Mouse (Mus musculus) embryonic facial prominence, embryonic 14.5 days (tissue): ENCODE data around the gene Lmntd1. TPM values are rescaled to one million over a fixed set of nuclear protein-coding genes. Genes with fewer than 3 reads are reported as not detected.

ENCODE experiments used
- ATAC-seq: fragments of 200-750 bp; cut with Nextera tagmentation; 2 replicates; pipeline ENCODE4 v1.8.0; 2017; ENCODE audit warnings: low read depth, moderate number of reproducible peaks, moderate TSS enrichment
- DNase-seq: peaks from one replicate; pipeline ENCODE4 v3.0.0-alpha.2; 2015; ENCODE audit warnings: low spot score
- H3K27ac ChIP-seq: fragments of 300-500 bp; sonication (generic); replicated peaks from 2 replicates; pipeline ENCODE4 v1.5.1; 2014; ENCODE audit warnings: low read depth, mild to moderate bottlenecking, low read length, moderate library complexity
- H3K27me3 ChIP-seq: fragments of 300-500 bp; sonication (generic); replicated peaks from 2 replicates; pipeline ENCODE4 v1.6.1; 2014; ENCODE audit warnings: low read length; ENCODE audit not compliant: control insufficient read depth, insufficient read depth
- H3K36me3 ChIP-seq: fragments of 300-500 bp; sonication (generic); 2 replicates; pipeline ENCODE4 v1.6.1; 2014; ENCODE audit warnings: low read length, mixed read lengths; ENCODE audit not compliant: control insufficient read depth, insufficient read depth
- H3K4me1 ChIP-seq: fragments of 300-500 bp; sonication (generic); 2 replicates; pipeline ENCODE4 v1.6.1; 2014; ENCODE audit warnings: antibody characterized with exemption, low read length; ENCODE audit not compliant: control insufficient read depth, insufficient read depth
- H3K4me2 ChIP-seq: fragments of 300-500 bp; sonication (generic); 2 replicates; pipeline ENCODE4 v1.6.1; 2014; ENCODE audit warnings: low read depth, mild to moderate bottlenecking, low read length, moderate library complexity, mixed read lengths
- H3K4me3 ChIP-seq: fragments of 300-500 bp; sonication (generic); 2 replicates; pipeline ENCODE4 v1.5.1; 2014; ENCODE audit warnings: low read depth, mild to moderate bottlenecking, low read length
- H3K9ac ChIP-seq: fragments of 300-500 bp; sonication (generic); 2 replicates; pipeline ENCODE4 v1.6.1; 2014; ENCODE audit warnings: low read depth, mild to moderate bottlenecking, low read length, moderate library complexity, mixed read lengths
- H3K9me3 ChIP-seq: fragments of 300-500 bp; sonication (generic); 2 replicates; pipeline ENCODE4 v1.6.1; 2016; ENCODE audit warnings: low read length; ENCODE audit not compliant: control insufficient read depth
- WGBS: fragments of 180-500 bp; shearing (Covaris S2); extraction: QIAGEN DNeasy Blood & Tissue Kit; methylation state at CpG from one replicate; pipeline ENCODE4 v1.1.7; 2014; 5-methylcytosine and 5-hydroxymethylcytosine counted together
- polyA plus RNA-seq: library from polyadenylated mRNA; unstranded; fragments of >200 nt; fragmentation: Nextera tagmentation; extraction: Ambion mirVana; gene quantifications from 2 replicates; pipeline ENCODE4 v1.2.1, GENCODE M21; 2014

Gene Lmntd1
- polyA plus RNA-seq, 1 experiment from 2014 or later = 1.3 TPM

DNA sequence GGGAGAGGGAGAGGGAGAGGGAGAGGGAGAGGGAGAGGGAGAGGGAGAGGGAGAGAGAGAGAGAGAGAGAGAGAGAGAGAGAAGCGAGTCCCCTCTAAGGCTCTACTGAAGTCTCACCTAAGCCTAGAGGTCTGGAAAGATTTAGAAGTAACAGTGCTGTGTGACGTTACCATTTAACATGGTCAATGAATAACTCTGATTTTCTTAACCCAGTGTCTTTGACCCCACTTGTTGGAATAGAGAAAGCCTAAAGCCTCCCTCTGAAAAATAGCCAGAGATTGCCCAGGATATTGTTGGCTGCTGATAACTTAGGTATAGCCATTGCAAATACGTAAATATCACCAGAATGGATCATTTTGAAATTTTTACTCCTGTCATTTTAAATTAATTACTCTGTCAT is 34.4 kb downstream of the Lmntd1 start:
- 76% methylated on average over 3 of the region's 3 CpGs for WGBS
- no peak for ATAC-seq
- no peaks in the 10 kb centered on the region for H3K9me3 ChIP-seq
- DNase-seq = no peak
- H3K4me3 ChIP-seq = no peak overlapping the region
- H3K4me2 ChIP-seq = no peak overlapping the region
- no peak overlapping the region for H3K27ac ChIP-seq
- no peaks in the 10 kb centered on the region for H3K27me3 ChIP-seq
- H3K36me3 ChIP-seq = no peaks in the 10 kb centered on the region
- no peak overlapping the region for H3K9ac ChIP-seq
- peaks cover 8% of the 10 kb centered on the region; the same call in 1 of the 2 replicates for H3K4me1 ChIP-seq

DNA sequence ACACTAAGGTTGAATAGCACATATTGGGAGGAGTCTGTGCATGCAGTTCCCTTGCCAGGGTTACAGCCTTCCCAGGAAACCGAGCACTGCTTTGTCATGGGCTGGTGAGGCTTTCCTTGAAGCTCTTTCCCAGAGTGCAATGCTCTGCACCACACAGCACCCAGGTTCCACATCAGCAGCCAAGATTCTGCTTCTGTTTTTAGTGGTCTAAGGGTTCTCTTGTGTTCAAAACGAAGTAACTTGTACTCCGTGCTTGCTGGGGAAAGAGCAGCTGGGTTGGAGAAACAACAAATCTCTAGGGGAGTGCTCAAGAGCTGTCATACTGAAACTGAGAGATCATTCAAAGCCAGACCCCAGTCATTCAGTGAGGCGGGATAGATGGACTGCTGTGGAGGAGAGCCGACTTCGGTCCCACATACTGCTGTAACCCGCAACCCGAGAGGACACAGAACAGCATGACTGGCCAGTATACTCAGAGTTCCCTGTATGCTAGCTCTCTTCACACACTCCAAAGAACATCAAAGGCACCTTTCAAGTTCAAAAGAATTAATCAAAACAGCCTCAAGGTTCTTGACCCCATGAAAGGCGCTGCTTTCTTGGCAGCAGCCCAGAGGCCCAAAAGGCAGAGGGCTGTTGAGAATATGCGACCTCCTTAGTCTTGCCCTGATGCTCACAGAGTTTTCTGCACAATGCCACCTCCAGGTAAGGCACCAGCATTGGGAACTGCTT is 35.5 kb downstream of the Lmntd1 start:
- H3K9ac ChIP-seq = no peak overlapping the region
- H3K9me3 ChIP-seq = no peaks in the 10 kb centered on the region
- no peak overlapping the region for H3K4me2 ChIP-seq
- ATAC-seq (no peak), DNase-seq (no peak)
- H3K4me3 ChIP-seq = no peak overlapping the region
- 31% methylated on average over 10 of the region's 10 CpGs for WGBS
- H3K27ac ChIP-seq = no peak overlapping the region
- H3K27me3 ChIP-seq = no peaks in the 10 kb centered on the region
- H3K4me1 ChIP-seq = peaks cover 8% of the 10 kb centered on the region; the same call in 1 of the 2 replicates
- H3K36me3 ChIP-seq = no peaks in the 10 kb centered on the region

DNA sequence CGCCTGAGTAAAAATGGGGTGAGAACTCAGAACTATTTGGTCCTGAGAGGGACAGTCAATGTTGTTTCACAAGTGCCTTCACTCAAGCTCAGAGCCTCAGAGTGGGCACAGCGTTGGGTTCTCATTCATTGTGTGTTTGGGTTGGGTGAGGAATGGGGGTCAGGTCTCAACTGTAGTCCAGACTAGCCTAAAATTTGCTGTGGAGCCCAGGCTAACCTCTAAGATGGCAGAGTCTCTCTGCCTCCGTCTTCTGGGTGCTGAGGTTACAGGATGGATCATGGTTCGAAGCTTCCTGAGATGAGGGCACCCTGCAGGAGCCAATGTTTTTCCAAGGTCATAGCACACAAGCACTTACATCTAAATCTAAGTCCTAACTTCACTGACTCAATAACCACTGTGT is 37.4 kb downstream of the Lmntd1 start:
- H3K36me3 ChIP-seq = no peaks in the 10 kb centered on the region
- no peaks in the 10 kb centered on the region for H3K27me3 ChIP-seq
- no peak overlapping the region for H3K4me3 ChIP-seq
- DNase-seq (no peak), ATAC-seq (no peak)
- H3K4me2 ChIP-seq = no peak overlapping the region
- no peaks in the 10 kb centered on the region for H3K9me3 ChIP-seq
- H3K27ac ChIP-seq = no peak overlapping the region
- 90% methylated on average over 4 of the region's 4 CpGs for WGBS
- no peak overlapping the region for H3K9ac ChIP-seq
- peaks cover 8% of the 10 kb centered on the region; the same call in 1 of the 2 replicates for H3K4me1 ChIP-seq

DNA sequence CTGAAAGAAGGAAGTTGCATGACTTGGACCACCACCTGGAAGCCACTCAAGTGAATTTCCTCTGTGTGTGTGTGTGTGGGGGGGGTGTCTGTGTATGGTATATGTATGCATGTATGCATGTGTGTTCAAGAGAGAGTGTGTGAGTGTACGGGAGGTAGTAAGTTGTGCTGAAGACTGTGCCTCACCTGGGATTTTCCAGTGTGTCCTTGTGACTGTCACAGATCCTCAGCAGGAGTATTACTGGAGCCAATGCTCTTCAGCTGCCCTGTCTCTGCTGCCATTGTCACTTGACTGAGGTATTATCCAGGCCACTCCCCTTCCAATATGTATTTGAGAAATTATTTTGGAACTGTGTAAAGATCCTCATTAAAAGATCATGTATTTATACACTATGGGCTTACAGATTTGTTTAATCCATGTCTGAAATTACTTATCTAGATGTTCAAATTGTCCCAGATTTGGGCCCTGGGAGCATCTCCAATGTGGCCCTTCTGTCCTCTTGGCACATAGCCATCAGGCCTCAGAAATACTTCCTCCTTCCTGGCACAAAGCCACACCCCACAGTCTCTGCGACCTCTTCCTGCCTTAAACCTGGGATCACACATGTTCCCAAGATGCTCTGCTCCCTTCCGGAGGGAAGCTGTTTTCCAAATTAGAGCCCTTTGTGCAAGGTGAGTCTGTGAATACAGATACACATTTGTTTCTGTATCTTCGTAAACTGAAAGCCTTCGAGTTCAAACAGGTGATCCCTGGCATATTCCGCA is 40.7 kb downstream of the Lmntd1 start:
- peaks cover 2% of the 10 kb centered on the region; the same call in 1 of the 2 replicates for H3K4me1 ChIP-seq
- H3K4me2 ChIP-seq = no peak overlapping the region
- H3K27ac ChIP-seq = no peak overlapping the region
- WGBS = 78% methylated on average over 6 of the region's 6 CpGs
- H3K9me3 ChIP-seq = no peaks in the 10 kb centered on the region
- no peaks in the 10 kb centered on the region for H3K36me3 ChIP-seq
- H3K27me3 ChIP-seq = no peaks in the 10 kb centered on the region
- H3K9ac ChIP-seq = no peak overlapping the region
- H3K4me3 ChIP-seq = no peak overlapping the region
- DNase-seq (no peak), ATAC-seq (no peak)

DNA sequence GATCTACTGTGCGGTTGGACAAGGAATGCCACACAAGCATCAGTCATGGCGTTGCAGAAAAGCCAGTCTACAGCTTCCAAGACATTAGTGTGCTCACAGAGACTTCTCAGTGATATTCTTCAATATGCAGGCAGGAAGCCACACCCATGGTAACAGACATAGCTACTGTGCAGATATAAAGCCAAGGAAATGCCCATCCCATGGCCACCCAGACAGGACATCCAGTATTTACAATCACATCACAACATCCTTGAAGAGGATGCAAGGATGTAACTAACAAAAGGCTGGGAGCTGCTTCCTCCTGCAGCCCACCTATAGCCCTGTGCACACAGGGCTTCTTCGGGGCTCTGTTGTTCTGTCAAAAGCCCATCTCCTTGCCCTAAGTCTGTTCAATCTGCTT is 45.4 kb downstream of the Lmntd1 start:
- ATAC-seq (no peak), DNase-seq (no peak)
- Histone ChIP-seq H3K4me1 (peaks cover 5% of the 10 kb centered on the region; the same call in 1 of the 2 replicates), H3K9ac (no peak overlapping the region), H3K27me3 (no peaks in the 10 kb centered on the region), H3K4me2 (no peak overlapping the region), H3K9me3 (no peaks in the 10 kb centered on the region), H3K27ac (no peak overlapping the region), H3K4me3 (no peak overlapping the region), H3K36me3 (no peaks in the 10 kb centered on the region)
- 91% methylated on average over 3 of the region's 3 CpGs for WGBS

DNA sequence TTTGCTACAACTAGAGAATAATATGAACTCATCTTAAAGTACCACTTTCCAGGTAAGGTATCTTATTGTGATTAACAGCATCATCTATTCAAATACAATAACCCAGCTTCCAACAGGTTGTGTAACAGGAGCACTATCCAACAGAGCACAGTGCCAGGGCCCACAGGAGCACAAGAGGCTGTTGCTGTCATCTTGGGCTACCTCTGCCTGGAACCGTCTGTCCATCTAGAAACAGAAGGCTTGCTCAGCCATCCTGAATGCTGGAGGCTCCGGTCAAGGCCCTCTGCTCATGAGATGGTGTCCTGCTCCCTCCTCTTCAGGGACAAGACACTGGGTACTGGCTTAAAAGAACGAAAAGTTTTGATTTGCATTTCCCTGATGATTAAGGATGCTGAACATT is 46.3 kb downstream of the Lmntd1 start:
- 73% methylated on average over 3 of the region's 3 CpGs for WGBS
- H3K4me3 ChIP-seq = no peak overlapping the region
- no peaks in the 10 kb centered on the region for H3K36me3 ChIP-seq
- H3K27ac ChIP-seq = no peak overlapping the region
- no peaks in the 10 kb centered on the region for H3K27me3 ChIP-seq
- H3K9me3 ChIP-seq = no peaks in the 10 kb centered on the region
- no peak overlapping the region for H3K9ac ChIP-seq
- H3K4me1 ChIP-seq = peaks cover 5% of the 10 kb centered on the region; the same call in 1 of the 2 replicates
- DNase-seq = no peak
- ATAC-seq = no peak
- no peak overlapping the region for H3K4me2 ChIP-seq

DNA sequence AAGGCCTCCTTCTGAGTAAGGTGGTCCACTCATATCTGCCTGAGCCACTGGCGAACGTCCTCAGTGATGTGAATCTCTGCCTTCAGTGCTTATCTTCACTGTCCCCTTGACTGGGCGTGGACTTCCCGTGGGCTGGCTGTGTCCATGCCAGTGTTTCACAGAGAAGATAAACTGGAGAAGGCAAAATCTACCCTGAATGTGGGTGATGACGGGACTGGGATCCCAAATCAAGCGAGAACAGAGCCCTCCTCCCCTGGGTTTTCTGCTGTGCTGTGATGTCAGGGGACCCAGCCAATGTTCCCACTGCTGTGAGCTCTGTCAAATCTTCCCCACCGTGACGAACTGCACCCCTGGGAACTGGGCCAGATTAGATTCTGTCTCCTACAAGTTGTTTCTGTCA is 46.8 kb downstream of the Lmntd1 start:
- Histone ChIP-seq H3K27me3 (no peaks in the 10 kb centered on the region), H3K9me3 (no peaks in the 10 kb centered on the region), H3K36me3 (no peaks in the 10 kb centered on the region), H3K9ac (no peak overlapping the region), H3K4me1 (peaks cover 5% of the 10 kb centered on the region; the same call in 1 of the 2 replicates), H3K27ac (no peak overlapping the region), H3K4me3 (no peak overlapping the region), H3K4me2 (no peak overlapping the region)
- 66% methylated on average over 8 of the region's 8 CpGs for WGBS
- DNase-seq = no peak
- no peak for ATAC-seq

DNA sequence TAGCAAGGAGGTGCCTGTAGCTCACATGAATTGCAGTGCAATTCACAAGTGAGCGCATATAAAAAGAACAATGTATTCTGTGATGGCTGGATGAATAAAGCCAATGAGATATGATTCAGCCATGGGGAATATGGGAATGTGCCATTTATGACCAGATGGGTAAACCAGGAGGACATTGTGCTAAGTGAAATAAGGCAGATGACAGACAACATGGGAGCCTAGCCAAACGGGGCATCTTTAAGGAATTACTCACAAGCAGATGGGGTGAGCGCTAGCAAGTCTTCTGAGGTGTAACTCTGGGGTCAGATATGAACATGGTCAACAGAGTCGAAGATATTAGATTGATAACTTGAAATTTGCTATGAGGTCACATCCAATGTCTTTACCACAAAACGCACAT is 48.5 kb downstream of the Lmntd1 start:
- Histone ChIP-seq H3K4me1 (peaks cover 5% of the 10 kb centered on the region; the same call in 1 of the 2 replicates), H3K9me3 (no peaks in the 10 kb centered on the region), H3K4me2 (no peak overlapping the region), H3K27ac (no peak overlapping the region), H3K4me3 (no peak overlapping the region), H3K36me3 (no peaks in the 10 kb centered on the region), H3K9ac (no peak overlapping the region), H3K27me3 (no peaks in the 10 kb centered on the region)
- 96% methylated on average over 5 of the region's 5 CpGs for WGBS
- ATAC-seq = no peak
- DNase-seq = no peak
